ENCODE assay signal across 8 mouse cellular contexts in genomic region chr15:3995448-3996266, GRCm38 (mm10). TPM values are rescaled to one million over a fixed set of nuclear protein-coding genes. Genes with fewer than 3 reads are reported as not detected.
DNase-seq lines count a peak whose midpoint lies in the region; ATAC-seq and TF ChIP-seq lines count a peak whose summit lies in the region.

AW549877 (minus strand) TSS chr15:3995744.

- peak; percentile 96 for DNase-seq in ES-E14 (ENCODE audit: low read depth, low spot score)
- DNase-seq in cerebellum, adult 11-12 months, result peak; percentile 100
- peak; percentile 98 to 99 for DNase-seq in heart, postnatal 36 days
- peak; percentile 97 to 98 for DNase-seq in layer of hippocampus, adult 2 months (ENCODE audit: low spot score in 2 of 2)
- peak; percentile 99 for DNase-seq in lung, embryonic 14.5 days
- peak; percentile 98 for DNase-seq in thymus, adult 2 months

- H3K9me3 ChIP-seq in ES-E14 (ENCODE audit: control insufficient read depth, insufficient read depth, low read depth, low read length), result no peaks in the 10 kb centered on the region
- H3K9me3 ChIP-seq in forebrain, embryonic 16.5 days (ENCODE audit: control insufficient read depth, low read length), result no peaks in the 10 kb centered on the region
- no peaks in the 10 kb centered on the region for H3K9me3 ChIP-seq in lung, embryonic 14.5 days (ENCODE audit: low read depth, low read length)

- peak within 1 kb of the TSS; percentile 87 for H3K27ac ChIP-seq in ES-E14 (ENCODE audit: insufficient read depth, low read depth, low read length, poor library complexity, severe bottlenecking)
- H3K27ac ChIP-seq in forebrain, embryonic 16.5 days (ENCODE audit: low read length), result peak within 1 kb of the TSS; percentile 92
- peak within 1 kb of the TSS; percentile 97 for H3K27ac ChIP-seq in layer of hippocampus, adult 2 months
- H3K27ac ChIP-seq in lung, embryonic 14.5 days (ENCODE audit: low read depth), result peak within 1 kb of the TSS; percentile 92
- peak within 1 kb of the TSS; percentile 93 for H3K27ac ChIP-seq in olfactory bulb, adult 2 months (ENCODE audit: insufficient read depth, low read depth, low read length)
- peak within 1 kb of the TSS; percentile 55 for H3K27ac ChIP-seq in thymus, adult 2 months (ENCODE audit: control insufficient read depth, insufficient read depth, low read length)

- no peak; the same call in 1 of the 2 replicates for TF ChIP-seq CTCF in layer of hippocampus, adult 2 months (conservative IDR thresholded peaks at IDR 0.05)
- TF ChIP-seq CTCF in lung, embryonic 14.5 days (IDR thresholded peaks at IDR 0.05; ENCODE audit: low read depth), result no peak
- no peak for TF ChIP-seq CTCF in olfactory bulb, adult 2 months (IDR thresholded peaks at IDR 0.05; ENCODE audit: insufficient read depth, low read depth, low read length)
- no peak for TF ChIP-seq CTCF in thymus, adult 2 months (IDR thresholded peaks at IDR 0.05; ENCODE audit: borderline replicate concordance, control insufficient read depth, extremely low read depth, insufficient read depth, low read length, poor library complexity)

- H3K27me3 ChIP-seq in forebrain, embryonic 16.5 days (replicated peaks; ENCODE audit: control insufficient read depth, insufficient read depth, low read length), result no peaks in the 10 kb centered on the region
- H3K27me3 ChIP-seq in lung, embryonic 14.5 days (ENCODE audit: insufficient read depth, low read length), result no peaks in the 10 kb centered on the region
- no peaks in the 10 kb centered on the region for H3K27me3 ChIP-seq in thymus, adult 2 months (ENCODE audit: control insufficient read depth, insufficient read depth, low read length)

- H3K9ac ChIP-seq in ES-E14 (ENCODE audit: insufficient read depth, low read depth, low read length, poor library complexity, severe bottlenecking), result peak within 1 kb of the TSS; percentile 97
- peak within 1 kb of the TSS; percentile 90 for H3K9ac ChIP-seq in forebrain, embryonic 16.5 days (replicated peaks; ENCODE audit: low read depth, low read length)
- peak within 1 kb of the TSS; percentile 76 for H3K9ac ChIP-seq in lung, embryonic 14.5 days

- H3K4me1 ChIP-seq in ES-E14 (ENCODE audit: control insufficient read depth in 2 of 2, insufficient read depth in 2 of 2, low read length in 2 of 2, poor library complexity in 1 of 2), result peaks cover 0 to 2% of the 10 kb centered on the region in 2 experiments; a peak in 1 of 4 replicates
- peaks cover 8% of the 10 kb centered on the region for H3K4me1 ChIP-seq in forebrain, embryonic 16.5 days (replicated peaks; ENCODE audit: control insufficient read depth, insufficient read depth, low read length)
- peaks cover 5% of the 10 kb centered on the region for H3K4me1 ChIP-seq in lung, embryonic 14.5 days (ENCODE audit: insufficient read depth)
- H3K4me1 ChIP-seq in olfactory bulb, adult 2 months (ENCODE audit: control insufficient read depth, insufficient read depth, low read length), result no peaks in the 10 kb centered on the region
- no peaks in the 10 kb centered on the region for H3K4me1 ChIP-seq in thymus, adult 2 months (replicated peaks; ENCODE audit: control insufficient read depth, insufficient read depth, low read length)

- peak; percentile 68 for TF ChIP-seq POLR2A in olfactory bulb, adult 2 months (IDR thresholded peaks at IDR 0.05; ENCODE audit: insufficient read depth, low read depth, low read length)
- peak; percentile 84 for TF ChIP-seq POLR2A in thymus, adult 2 months (IDR thresholded peaks at IDR 0.05; ENCODE audit: control insufficient read depth, extremely low read depth, insufficient read depth, low read length, poor library complexity)

- intact Hi-C loops in heart, postnatal 36 days (cut with DNase I), result loop anchor here (1.0 to 10.0 kb wide), 4 partner anchors 16 to 561 kb away; partner anchors contain the start of genes Fbxo4 and Oxct1

- peaks cover 3% of the 10 kb centered on the region for H3K36me3 ChIP-seq in ES-E14 (ENCODE audit: control insufficient read depth, insufficient read depth, low read length, poor library complexity, severe bottlenecking)
- peaks cover 9% of the 10 kb centered on the region for H3K36me3 ChIP-seq in forebrain, embryonic 16.5 days (ENCODE audit: control insufficient read depth, insufficient read depth)
- H3K36me3 ChIP-seq in lung, embryonic 14.5 days (ENCODE audit: insufficient read depth), result peaks cover 12% of the 10 kb centered on the region
- H3K36me3 ChIP-seq in thymus, adult 2 months (ENCODE audit: control insufficient read depth, insufficient read depth, low read length), result peaks cover 6% of the 10 kb centered on the region

- H3K4me3 ChIP-seq in ES-E14 (ENCODE audit: insufficient read depth in 1 of 2, low read depth in 1 of 2, low read length in 2 of 2, poor library complexity in 1 of 2, severe bottlenecking in 1 of 2), result peak within 1 kb of the TSS; percentile 87 to 97
- peak within 1 kb of the TSS; percentile 93 for H3K4me3 ChIP-seq in forebrain, embryonic 16.5 days (replicated peaks; ENCODE audit: low read length)
- H3K4me3 ChIP-seq in layer of hippocampus, adult 2 months, result peak within 1 kb of the TSS; percentile 89
- H3K4me3 ChIP-seq in lung, embryonic 14.5 days (ENCODE audit: low read depth, low read length), result peak within 1 kb of the TSS; percentile 72
- peak within 1 kb of the TSS; percentile 69 for H3K4me3 ChIP-seq in olfactory bulb, adult 2 months (ENCODE audit: insufficient read depth, low read depth, low read length)
- peak within 1 kb of the TSS; percentile 79 for H3K4me3 ChIP-seq in thymus, adult 2 months (ENCODE audit: control insufficient read depth, insufficient read depth, low read length)

- peak within 1 kb of the TSS; percentile 66 for H3K4me2 ChIP-seq in forebrain, embryonic 16.5 days (ENCODE audit: low read length)
- peak within 1 kb of the TSS; percentile 79 for H3K4me2 ChIP-seq in lung, embryonic 14.5 days

- in situ Hi-C loops in ES-E14 (cut with MboI; ENCODE audit: low sequenced_read_pairs in 2 of 2, unreplicated experiment in 2 of 2), result no loop called here

- under 1% methylated on average over 60 of the region's 61 CpGs for WGBS in forebrain, embryonic 16.5 days
- WGBS in lung, embryonic 14.5 days, result under 1% methylated on average over 61 of the region's 61 CpGs
- WGBS in olfactory bulb, adult 2 months, result under 1% methylated on average over 61 of the region's 61 CpGs
- WGBS in thymus, adult 2 months, result under 1% methylated on average over 60 of the region's 61 CpGs

- ATAC-seq in forebrain, embryonic 16.5 days, result peak; percentile 99
- ATAC-seq in lung, embryonic 14.5 days (ENCODE audit: insufficient read depth), result peak; percentile 100

TF ChIP-seq in ES-E14, 5 proteins besides CTCF, POLR2A, EP300 and RAD21:
- TF ChIP-seq MAFK (IDR thresholded peaks at IDR 0.05; ENCODE audit: insufficient read depth, low read depth, low read length) (no peak), CHD2 (IDR thresholded peaks at IDR 0.05; ENCODE audit: low read depth, low read length) (peak; percentile 65; the same call in 1 of the 2 replicates), ZNF384 (IDR thresholded peaks at IDR 0.05; ENCODE audit: low read depth, low read length) (no peak), HCFC1 (IDR thresholded peaks at IDR 0.05; ENCODE audit: borderline replicate concordance, insufficient read depth, low read length) (peak; percentile 51; the same call in 1 of the 2 replicates), ZC3H11A (IDR thresholded peaks at IDR 0.05; ENCODE audit: borderline replicate concordance, low read depth, low read length) (no peak)

RNA-seq across cellular contexts. Expression of gene AW549877, which starts in this region (rescaled TPM):
- 22.6 and 23.4 TPM in 2 replicates for total RNA-seq in ES-E14 (2012; rRNA removed)
- polyA plus RNA-seq in forebrain, embryonic 16.5 days (2015; fragmentation: Nextera tagmentation; extraction: Ambion mirVana), result 34.6 and 41.7 TPM in 2 replicates
- 10 to 100 TPM; 23.7 to 24.5 TPM for total RNA-seq in heart, postnatal 36 days (2021)
- 10 to 100 TPM; 44.3 to 44.7 TPM for total RNA-seq in layer of hippocampus, adult 2 months (2021)
- polyA plus RNA-seq in lung, embryonic 14.5 days (2014; fragmentation: Nextera tagmentation; extraction: Ambion mirVana), result 35.1 and 38.8 TPM in 2 replicates
- polyA plus RNA-seq in olfactory bulb, adult 2 months (2012; ENCODE audit: insufficient read depth, insufficient read length, low replicate concordance, missing spikeins), result not detected in 2 replicates
- 14.0 and 18.1 TPM in 2 replicates for polyA plus RNA-seq in thymus, adult 2 months (2012; rRNA removed)

Comparison
In these comparisons a context has a peak if more than half of its experiments do, and no peak if none do; other contexts are left out.
1. Peak in every context shown above with its lines: DNase-seq, ATAC-seq, H3K4me3 ChIP-seq and H3K27ac ChIP-seq.